Mouse (Mus musculus) bone marrow, adult 2 months (tissue): ENCODE measurements around the gene Wfdc6a.

ENCODE experiments used
- CTCF ChIP-seq: fragments of 200-500 bp; IDR thresholded peaks from 2 replicates; pipeline ENCODE4 v1.5.1; 2011; ENCODE audit warnings: low read length, control low read depth; ENCODE audit not compliant: control insufficient read depth, insufficient read depth
- POLR2A ChIP-seq: fragments of 200-500 bp; IDR thresholded peaks from 2 replicates; pipeline ENCODE4 v1.6.1; 2011; ENCODE audit warnings: low read depth, mild to moderate bottlenecking, control low read depth, low read length, borderline replicate concordance; ENCODE audit not compliant: control insufficient read depth

- TF ChIP-seq CTCF (no peak), POLR2A (no peak)
Observed at GRCm38 (mm10) chr2:164619050-164619449, 33.8 kb upstream of the Wfdc6a start.
